Mouse (Mus musculus) forebrain, postnatal 0 days (tissue): ENCODE data around the gene Itgb1bp2. TPM values are rescaled to one million over a fixed set of nuclear protein-coding genes. Genes with fewer than 3 reads are reported as not detected.
"Not testable (repeated sequence)": the region's sequence is repeated elsewhere in the genome, so short reads cannot be mapped to it uniquely, and the experiment has no call there.

ENCODE experiments used
- ATAC-seq: fragments of 200-750 bp; cut with Nextera tagmentation; 2 replicates; pipeline ENCODE4 v1.8.0; 2017; ENCODE audit warnings: mild to moderate bottlenecking, moderate library complexity
- DNase-seq: peaks from one replicate; pipeline ENCODE4 v3.0.0-alpha.2; 2015
- H3K27ac ChIP-seq: fragments of 300-500 bp; sonication (generic); 2 replicates; pipeline ENCODE4 v1.5.1; 2014; ENCODE audit warnings: low read depth, mild to moderate bottlenecking, antibody characterized with exemption, low read length, moderate library complexity, mixed read lengths
- H3K27me3 ChIP-seq: fragments of 300-500 bp; sonication (generic); 2 replicates; pipeline ENCODE4 v1.6.1; 2014; ENCODE audit warnings: mild to moderate bottlenecking, low read length, mixed read lengths; ENCODE audit not compliant: insufficient read depth
- H3K36me3 ChIP-seq: fragments of 300-500 bp; sonication (generic); 2 replicates; pipeline ENCODE4 v1.6.1; 2014; ENCODE audit warnings: mild to moderate bottlenecking, moderate library complexity; ENCODE audit not compliant: insufficient read depth
- H3K4me1 ChIP-seq: fragments of 300-500 bp; sonication (generic); 2 replicates; pipeline ENCODE4 v1.6.1; 2014; ENCODE audit warnings: antibody characterized with exemption; ENCODE audit not compliant: insufficient read depth
- H3K4me2 ChIP-seq: fragments of 300-500 bp; sonication (generic); 2 replicates; pipeline ENCODE4 v1.6.1; 2014; ENCODE audit warnings: low read depth, mild to moderate bottlenecking, moderate library complexity
- H3K4me3 ChIP-seq: fragments of 300-500 bp; sonication (generic); 2 replicates; pipeline ENCODE4 v1.5.1; 2014; ENCODE audit warnings: low read depth, low read length, mixed read lengths
- H3K9ac ChIP-seq: fragments of 300-500 bp; sonication (generic); 2 replicates; pipeline ENCODE4 v1.6.1; 2014; ENCODE audit warnings: mild to moderate bottlenecking
- H3K9me3 ChIP-seq: fragments of 300-500 bp; sonication (generic); 2 replicates; pipeline ENCODE4 v1.6.1; 2016; ENCODE audit warnings: low read length
- CTCF ChIP-seq: sonication (generic); IDR thresholded peaks from 2 replicates; pipeline ENCODE4 v1.5.1; 2016; ENCODE audit warnings: antibody characterized with exemption, control low read depth, low read depth
- WGBS: fragments of 180-500 bp; shearing (Covaris S2); extraction: QIAGEN DNeasy Blood & Tissue Kit; methylation state at CpG from one replicate; pipeline ENCODE4 v1.1.7; 2014; 5-methylcytosine and 5-hydroxymethylcytosine counted together
- polyA plus RNA-seq: library from polyadenylated mRNA; unstranded; fragments of >200 nt; fragmentation: Nextera tagmentation; extraction: Ambion mirVana; gene quantifications from 2 replicates; pipeline ENCODE4 v1.2.1, GENCODE M21; 2015
- total RNA-seq: library from RNA; depleted of rRNA; stranded (reverse); fragments of >200 nt; gene quantifications from 2 replicates; pipeline ENCODE4 v1.2.3, GENCODE M21; 2014; rRNA removed

The Itgb1bp2 gene
- total and polyA plus RNA-seq, 2 experiments from 2014 or later: 0.61 to 0.86 TPM

GRCm38 (mm10) chrX:101486487-101487152 is 37.7 kb downstream of the Itgb1bp2 start:
- H3K9ac ChIP-seq, H3K36me3 ChIP-seq, H3K9me3 ChIP-seq, H3K27me3 ChIP-seq, H3K4me3 ChIP-seq, H3K4me2 ChIP-seq, H3K4me1 ChIP-seq: not testable (repeated sequence)
- peak; percentile 82 for TF ChIP-seq CTCF
- DNase-seq: peak; percentile 85
- H3K27ac ChIP-seq: peak overlapping the region; percentile 57; the same call in 1 of the 2 replicates
- ATAC-seq: peak; percentile 93
- WGBS: 31% methylated on average over 10 of the region's 12 CpGs

Other genes with a start within 250 kb of the Itgb1bp2 start
- 52.4 and 52.7 TPM in 2 replicates for gene Snx12, start 226.5 kb upstream of the Itgb1bp2 start, total RNA-seq
- 41.4 and 42.8 TPM in 2 replicates for gene Snx12, start 226.5 kb upstream of the Itgb1bp2 start, polyA plus RNA-seq
- gene Foxo4, start 194.6 kb upstream of the Itgb1bp2 start, total RNA-seq: 6.8 and 8.7 TPM in 2 replicates
- gene Foxo4, start 194.6 kb upstream of the Itgb1bp2 start, polyA plus RNA-seq: 0.65 and 0.75 TPM in 2 replicates
- 0.52 TPM in 1 of 2 replicates, not detected in the other for gene Gm614, start 185.1 kb upstream of the Itgb1bp2 start, total RNA-seq
- not detected in 2 replicates for gene Gm614, start 185.1 kb upstream of the Itgb1bp2 start, polyA plus RNA-seq
- 1.2 and 2.6 TPM in 2 replicates for gene Il2rg, start 180.8 kb upstream of the Itgb1bp2 start, total RNA-seq
- gene Il2rg, start 180.8 kb upstream of the Itgb1bp2 start, polyA plus RNA-seq: 4.2 and 4.5 TPM in 2 replicates
- not detected in 2 replicates for gene Gm20489, start 180.1 kb upstream of the Itgb1bp2 start, total RNA-seq
- not detected in 2 replicates for gene Gm20489, start 180.1 kb upstream of the Itgb1bp2 start, polyA plus RNA-seq
- 22.0 and 35.7 TPM in 2 replicates for gene Med12, start 175.1 kb upstream of the Itgb1bp2 start, total RNA-seq
- 7.3 and 14.4 TPM in 2 replicates for gene Med12, start 175.1 kb upstream of the Itgb1bp2 start, polyA plus RNA-seq
- 114 and 158 TPM in 2 replicates for gene Nlgn3, start 149.9 kb upstream of the Itgb1bp2 start, total RNA-seq
- gene Nlgn3, start 149.9 kb upstream of the Itgb1bp2 start, polyA plus RNA-seq: 65.5 and 81.1 TPM in 2 replicates
- gene Gjb1, start 72.7 kb upstream of the Itgb1bp2 start, total RNA-seq: 2.4 and 2.5 TPM in 2 replicates
- 2.1 and 2.2 TPM in 2 replicates for gene Gjb1, start 72.7 kb upstream of the Itgb1bp2 start, polyA plus RNA-seq
- gene Zmym3, start 28.2 kb upstream of the Itgb1bp2 start, total RNA-seq: 197 and 199 TPM in 2 replicates
- gene Zmym3, start 28.2 kb upstream of the Itgb1bp2 start, polyA plus RNA-seq: 94.7 and 102 TPM in 2 replicates
- 379 and 402 TPM in 2 replicates for gene Nono, start 19.8 kb upstream of the Itgb1bp2 start, total RNA-seq
- gene Nono, start 19.8 kb upstream of the Itgb1bp2 start, polyA plus RNA-seq: 246 and 266 TPM in 2 replicates
- 38.5 and 44.8 TPM in 2 replicates for gene Taf1, start 83.6 kb downstream of the Itgb1bp2 start, total RNA-seq
- 6.3 and 12.2 TPM in 2 replicates for gene Taf1, start 83.6 kb downstream of the Itgb1bp2 start, polyA plus RNA-seq
- gene Ogt, start 191.0 kb downstream of the Itgb1bp2 start, total RNA-seq: 174 and 187 TPM in 2 replicates
- gene Ogt, start 191.0 kb downstream of the Itgb1bp2 start, polyA plus RNA-seq: 85.6 and 93.6 TPM in 2 replicates